ENCODE assay signal across 25 mouse cellular contexts in the genomic region with DNA sequence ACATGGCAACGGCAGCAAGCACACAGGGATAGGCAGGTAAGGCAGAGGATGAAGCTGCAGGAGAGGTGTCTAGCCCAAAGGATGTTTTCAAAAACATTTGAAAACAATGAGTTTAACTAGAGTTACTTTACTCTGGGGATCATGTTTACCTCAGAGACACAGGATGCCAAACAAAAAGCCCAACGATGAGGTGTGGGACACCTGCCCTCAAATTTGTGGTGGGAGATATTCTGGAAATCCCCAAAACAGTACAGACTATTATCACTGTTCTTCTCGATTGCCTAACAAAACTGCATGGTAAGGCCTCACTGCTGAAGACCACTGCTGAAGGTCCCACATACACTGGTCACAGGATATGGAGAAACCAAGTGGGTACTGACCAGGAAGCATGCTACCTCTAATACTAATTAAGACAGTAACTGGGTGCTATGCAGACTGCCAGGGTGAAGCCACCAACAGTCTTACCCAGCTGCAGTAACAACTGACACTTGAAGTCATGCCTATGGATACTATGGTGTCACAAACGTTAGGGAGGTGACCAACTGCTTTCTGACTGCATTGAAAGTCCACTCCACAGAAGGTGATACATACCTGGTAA.
DNase-seq lines count a peak whose midpoint lies in the region; TF ChIP-seq lines count a peak whose summit lies in the region.
"Had no signal": no experiment of that assay in that cellular context is flagged by ENCODE, and none has a peak within 500 bp of the region (broad histone marks: within the 10 kb centered on the region; RNA-seq: fewer than 3 reads in every experiment).

No protein-coding gene starts in this region.

- no peaks in the 10 kb centered on the region; the same call in 1 of the 2 replicates for H3K36me3 ChIP-seq in testis, adult 2 months (ENCODE audit: control insufficient read depth, insufficient read depth, low read length)
- no peaks in the 10 kb centered on the region for H3K36me3 ChIP-seq in splenic B cell, adult 2 months (ENCODE audit: control insufficient read depth, insufficient read depth, low read length, poor library complexity, severe bottlenecking)
- H3K36me3 ChIP-seq: embryonic facial prominence, embryonic 10.5 days; embryonic facial prominence, embryonic 13.5 days; forebrain, embryonic 12.5 days; forebrain, embryonic 15.5 days; heart, embryonic 10.5 days; hindbrain, embryonic 12.5 days; hindbrain, embryonic 15.5 days had no signal

- TF ChIP-seq POLR2A in testis, adult 2 months (IDR thresholded peaks at IDR 0.05; ENCODE audit: control insufficient read depth, low read depth, low read length): no peak

- H3K4me3 ChIP-seq in testis, adult 2 months (ENCODE audit: control insufficient read depth, low read depth, low read length): peak overlapping the region; percentile 66; the same call in 1 of the 2 replicates
- H3K4me3 ChIP-seq: embryonic facial prominence, embryonic 10.5 days; embryonic facial prominence, embryonic 13.5 days; erythroblast, embryonic 14.5 days; forebrain, embryonic 12.5 days; forebrain, embryonic 15.5 days; heart, adult 2 months; heart, embryonic 10.5 days; hindbrain, embryonic 12.5 days; hindbrain, embryonic 15.5 days had no signal

- H3K27ac ChIP-seq in testis, adult 2 months (ENCODE audit: control insufficient read depth, insufficient read depth, low read depth, low read length): peak overlapping the region; percentile 2; the same call in 1 of the 2 replicates
- H3K27ac ChIP-seq: embryonic facial prominence, embryonic 10.5 days; embryonic facial prominence, embryonic 13.5 days; forebrain, embryonic 12.5 days; forebrain, embryonic 15.5 days; heart, adult 2 months; heart, embryonic 10.5 days; hindbrain, embryonic 12.5 days; hindbrain, embryonic 15.5 days had no signal

- no peak for DNase-seq in testis, postnatal 10 days (ENCODE audit: low spot score)
- peak; percentile 56 for DNase-seq in T-cell, adult 2 months (ENCODE audit: low spot score)
- DNase-seq in induced T-regulatory cell, adult 2 months (ENCODE audit: low read depth): peak; percentile 74
- DNase-seq in splenic B cell, adult 2 months (ENCODE audit: low read depth, low spot score): peak; percentile 20
- DNase-seq in MN1 (ENCODE audit: low spot score): no peak
- no peak for DNase-seq in gastrocnemius, postnatal 10 days
- no peak for DNase-seq in B cell, adult 2 months
- DNase-seq: adrenal gland, adult 2 months; adrenal gland, postnatal 14 days; cerebellum, adult 11 months; cerebellum, adult 2 months; cerebellum, adult 9-11 months; cerebellum, postnatal 25 days; embryo, embryonic 11 days; heart, adult 2 months; kidney, adult 2 months had no signal

- no peak for TF ChIP-seq CTCF in testis, adult 2 months (IDR thresholded peaks at IDR 0.05; ENCODE audit: control insufficient read depth, insufficient read depth, insufficient replicate concordance, low read depth, low read length)

- H3K27me3 ChIP-seq in testis, adult 2 months (ENCODE audit: control insufficient read depth, insufficient read depth, low read length): no peaks in the 10 kb centered on the region
- no peaks in the 10 kb centered on the region for H3K27me3 ChIP-seq in splenic B cell, adult 2 months (ENCODE audit: control insufficient read depth, insufficient read depth, low read length, poor library complexity, severe bottlenecking)
- H3K27me3 ChIP-seq: embryonic facial prominence, embryonic 13.5 days; forebrain, embryonic 12.5 days; forebrain, embryonic 15.5 days; hindbrain, embryonic 12.5 days; hindbrain, embryonic 15.5 days had no signal

- H3K4me1 ChIP-seq in testis, adult 2 months (ENCODE audit: control insufficient read depth, insufficient read depth, low read length): peaks cover 6% of the 10 kb centered on the region
- H3K4me1 ChIP-seq: embryonic facial prominence, embryonic 10.5 days; forebrain, embryonic 12.5 days; forebrain, embryonic 15.5 days; hindbrain, embryonic 12.5 days; hindbrain, embryonic 15.5 days had no signal

Comparison
In these comparisons a context has a peak if more than half of its experiments do, and no peak if none do; other contexts are left out.
1. DNase-seq: peak in T-cell, adult 2 months (single experiment), induced T-regulatory cell, adult 2 months (single experiment) and splenic B cell, adult 2 months (single experiment); none in testis, postnatal 10 days (single experiment), MN1 (single experiment), gastrocnemius, postnatal 10 days (single experiment) and B cell, adult 2 months (0 of 2).